Mouse (Mus musculus) embryonic facial prominence, embryonic 11.5 days (tissue): ENCODE measurements at regions not wholly inside any gene's neighbourhood (a gene's known extent, or its start where the extent isn't known, plus 50 kb on each side); places are given as distances from the start of the nearest gene placed in this dataset.

ENCODE experiments used
- ATAC-seq: fragments of 200-750 bp; cut with Nextera tagmentation; replicated peaks from 2 replicates; pipeline ENCODE4 v1.8.0; 2017; ENCODE audit warnings: low read depth; ENCODE audit not compliant: insufficient number of reproducible peaks, low FRiP score, low TSS enrichment
- DNase-seq: peaks from one replicate; pipeline ENCODE4 v3.0.0-alpha.2; 2015; ENCODE audit warnings: low spot score
- H3K27ac ChIP-seq: fragments of 300-500 bp; sonication (generic); replicated peaks from 2 replicates; pipeline ENCODE4 v1.5.1; 2014; ENCODE audit warnings: mild to moderate bottlenecking, low read depth, low read length, control low read depth
- H3K27me3 ChIP-seq: fragments of 300-500 bp; sonication (generic); 2 replicates; pipeline ENCODE4 v1.6.1; 2014; ENCODE audit warnings: mild to moderate bottlenecking, low read length, moderate library complexity, mixed read lengths; ENCODE audit not compliant: control insufficient read depth, insufficient read depth
- H3K36me3 ChIP-seq: fragments of 300-500 bp; sonication (generic); replicated peaks from 2 replicates; pipeline ENCODE4 v1.6.1; 2014; ENCODE audit warnings: low read depth, mild to moderate bottlenecking, low read length, moderate library complexity, mixed read lengths; ENCODE audit not compliant: control insufficient read depth, insufficient read depth
- H3K4me1 ChIP-seq: fragments of 300-500 bp; sonication (generic); 2 replicates; pipeline ENCODE4 v1.6.1; 2014; ENCODE audit warnings: low read length, mixed read lengths; ENCODE audit not compliant: control insufficient read depth, insufficient read depth
- H3K4me2 ChIP-seq: fragments of 300-500 bp; sonication (generic); 2 replicates; pipeline ENCODE4 v1.6.1; 2014; ENCODE audit warnings: low read depth, mild to moderate bottlenecking, control low read depth, low read length, moderate library complexity
- H3K4me3 ChIP-seq: fragments of 300-500 bp; sonication (generic); 2 replicates; pipeline ENCODE4 v1.5.1; 2014; ENCODE audit warnings: low read depth, low read length, control low read depth
- H3K9ac ChIP-seq: fragments of 300-500 bp; sonication (generic); replicated peaks from 2 replicates; pipeline ENCODE4 v1.6.1; 2014; ENCODE audit warnings: mild to moderate bottlenecking, control low read depth, low read length
- H3K9me3 ChIP-seq: fragments of 300-500 bp; sonication (generic); replicated peaks from 2 replicates; pipeline ENCODE4 v1.6.1; 2016; ENCODE audit warnings: mild to moderate bottlenecking, low read length, inconsistent platforms, mixed read lengths; ENCODE audit not compliant: control insufficient read depth
- WGBS: fragments of 180-500 bp; shearing (Covaris S2); extraction: QIAGEN DNeasy Blood & Tissue Kit; methylation state at CpG from one replicate; pipeline ENCODE4 v1.1.7; 2014; 5-methylcytosine and 5-hydroxymethylcytosine counted together

DNA sequence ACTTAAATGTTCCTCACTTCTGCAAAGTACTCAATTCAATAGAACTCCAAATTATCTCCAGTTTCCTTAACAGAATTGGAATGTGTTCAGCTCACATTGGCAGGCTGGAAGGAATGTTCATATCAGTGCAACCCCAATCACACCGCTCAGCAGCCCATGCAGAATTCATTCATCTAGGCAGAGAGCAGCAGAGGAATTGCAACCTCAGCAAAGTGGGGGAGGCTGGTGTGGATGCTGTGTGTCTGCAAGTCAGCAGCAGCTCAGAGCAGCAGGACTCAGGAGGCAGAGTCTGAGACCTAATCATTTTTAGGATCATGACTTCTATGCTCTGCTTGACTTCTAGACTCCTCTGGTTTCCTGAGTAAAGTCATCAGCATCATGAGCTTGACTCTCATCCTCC lies 100.7 kb upstream of the Chrna7 start:
- Histone ChIP-seq H3K9me3 (no peaks in the 10 kb centered on the region), H3K9ac (no peak overlapping the region), H3K27me3 (no peaks in the 10 kb centered on the region), H3K4me2 (no peak overlapping the region), H3K27ac (no peak overlapping the region), H3K4me1 (no peaks in the 10 kb centered on the region), H3K36me3 (no peaks in the 10 kb centered on the region), H3K4me3 (no peak overlapping the region)
- DNase-seq: no peak
- 86% methylated on average over 1 of the region's 1 CpGs for WGBS
- ATAC-seq: no peak

DNA sequence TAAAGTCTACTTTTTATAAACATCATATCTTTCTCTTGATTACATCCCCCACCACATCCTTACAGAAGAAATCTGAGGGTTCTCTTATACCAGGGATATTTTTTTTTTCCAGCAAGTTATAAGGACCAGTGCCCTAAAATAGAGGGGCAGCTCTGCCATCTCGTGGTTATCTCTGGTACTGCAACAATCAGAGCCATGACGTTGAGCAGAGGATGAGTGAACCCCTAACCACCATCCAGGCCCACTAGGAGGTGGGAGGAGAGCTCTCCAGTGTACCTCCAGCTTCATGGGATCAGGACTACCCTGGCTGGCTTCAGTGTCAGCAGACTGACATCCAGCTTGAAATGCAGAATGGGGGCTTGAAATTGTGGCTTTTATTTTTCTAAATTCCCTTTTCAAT lies 107.2 kb upstream of the Chrna7 start:
- no peaks in the 10 kb centered on the region for H3K9me3 ChIP-seq
- H3K4me2 ChIP-seq: no peak overlapping the region
- no peaks in the 10 kb centered on the region for H3K27me3 ChIP-seq
- 0% methylated on average over 2 of the region's 2 CpGs for WGBS
- ATAC-seq (no peak), DNase-seq (peak; percentile 74)
- no peaks in the 10 kb centered on the region for H3K4me1 ChIP-seq
- no peak overlapping the region for H3K27ac ChIP-seq
- H3K36me3 ChIP-seq: no peaks in the 10 kb centered on the region
- no peak overlapping the region for H3K4me3 ChIP-seq
- H3K9ac ChIP-seq: no peak overlapping the region

DNA sequence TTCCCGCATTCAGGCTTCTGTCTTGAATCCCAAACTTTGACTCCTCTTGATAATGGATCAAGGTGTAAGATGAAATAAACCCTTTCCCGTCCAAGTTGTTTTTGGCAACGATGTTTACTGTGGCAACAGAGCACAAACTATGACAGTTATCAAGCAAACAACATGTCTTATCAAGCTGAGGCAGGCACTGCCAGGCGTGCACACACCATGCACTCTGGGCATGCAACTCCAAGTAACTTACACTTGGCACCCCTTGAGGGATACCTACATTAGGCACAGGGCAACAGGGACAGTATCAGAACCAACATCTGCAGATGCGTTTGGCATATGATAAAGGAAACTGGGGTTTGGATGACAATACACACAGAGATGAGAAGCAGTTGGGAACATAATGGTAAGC lies 108.8 kb upstream of the Chrna7 start:
- no peak overlapping the region for H3K9ac ChIP-seq
- ATAC-seq: no peak
- H3K4me1 ChIP-seq: no peaks in the 10 kb centered on the region
- no peak overlapping the region for H3K4me2 ChIP-seq
- DNase-seq: no peak
- 71% methylated on average over 5 of the region's 5 CpGs for WGBS
- H3K4me3 ChIP-seq: no peak overlapping the region
- H3K27ac ChIP-seq: no peak overlapping the region
- no peaks in the 10 kb centered on the region for H3K9me3 ChIP-seq
- H3K27me3 ChIP-seq: no peaks in the 10 kb centered on the region
- no peaks in the 10 kb centered on the region for H3K36me3 ChIP-seq

DNA sequence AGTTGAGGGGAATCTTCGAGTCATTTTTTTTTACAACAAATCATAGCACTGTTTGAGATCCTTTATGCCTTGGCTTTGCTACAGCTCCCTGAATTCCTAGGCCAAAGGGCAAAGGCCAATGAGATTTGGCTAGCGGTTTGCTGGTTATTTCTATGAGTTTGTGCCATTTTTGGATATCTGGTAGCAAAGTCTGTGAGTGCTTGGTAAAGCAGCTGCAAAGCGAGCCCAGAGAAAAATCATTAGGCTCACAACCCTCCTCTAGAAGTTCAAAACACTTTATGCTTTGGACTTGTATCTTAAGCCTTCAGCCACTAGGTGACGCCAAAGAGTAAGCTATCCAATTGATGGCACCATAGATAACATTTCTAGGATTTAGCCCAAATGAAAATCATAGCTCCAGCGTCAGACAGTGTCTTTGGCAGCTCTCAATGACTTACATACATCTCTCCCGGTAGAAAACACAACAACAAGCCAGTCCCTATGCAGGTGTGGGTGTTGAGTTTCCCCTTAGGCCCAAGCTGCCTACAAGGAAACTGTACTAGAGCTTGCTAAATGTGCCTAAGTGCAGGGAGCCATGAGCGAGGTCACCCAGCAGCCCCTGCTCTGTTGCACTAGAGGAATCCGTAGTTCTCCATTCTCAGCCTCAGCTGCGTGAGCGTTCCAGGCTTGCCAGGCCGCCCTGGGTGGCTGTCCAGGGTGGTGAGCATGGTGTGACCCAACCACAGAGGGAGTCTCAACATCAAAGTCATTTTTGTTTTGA lies 109.8 kb upstream of the Chrna7 start:
- Histone ChIP-seq H3K27me3 (no peaks in the 10 kb centered on the region), H3K27ac (no peak overlapping the region), H3K4me3 (no peak overlapping the region), H3K4me1 (no peaks in the 10 kb centered on the region), H3K9me3 (no peaks in the 10 kb centered on the region), H3K36me3 (no peaks in the 10 kb centered on the region), H3K9ac (no peak overlapping the region), H3K4me2 (no peak overlapping the region)
- no peak for ATAC-seq
- DNase-seq: peak; percentile 72
- 35% methylated on average over 11 of the region's 11 CpGs for WGBS

DNA sequence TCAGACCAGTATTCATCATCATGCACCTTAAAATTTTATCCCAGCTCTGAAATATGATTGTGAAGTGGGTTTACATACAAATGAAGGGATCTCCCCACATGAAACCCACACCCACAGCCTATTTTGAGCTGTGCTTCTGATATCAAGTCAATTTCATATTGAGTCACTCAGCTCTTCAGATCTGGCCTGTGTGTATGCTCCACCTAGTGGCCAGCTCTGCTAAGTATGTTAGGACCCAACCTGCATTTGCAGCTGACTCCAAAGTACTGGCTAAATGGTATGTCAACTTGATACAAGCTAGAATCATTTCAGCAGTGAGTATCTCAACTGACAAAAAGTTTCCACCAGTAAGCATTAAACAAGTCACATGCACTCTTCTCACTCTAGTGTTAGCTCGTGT lies 109.4 kb upstream of the Otud7a start:
- H3K4me3 ChIP-seq: no peak overlapping the region
- H3K9ac ChIP-seq: no peak overlapping the region
- no peak overlapping the region for H3K27ac ChIP-seq
- peak; percentile 62 for DNase-seq
- no peaks in the 10 kb centered on the region for H3K4me1 ChIP-seq
- ATAC-seq: no peak
- no peak overlapping the region for H3K4me2 ChIP-seq
- H3K9me3 ChIP-seq: no peaks in the 10 kb centered on the region
- no peaks in the 10 kb centered on the region for H3K27me3 ChIP-seq
- no peaks in the 10 kb centered on the region for H3K36me3 ChIP-seq
- 26% methylated on average over 1 of the region's 1 CpGs for WGBS

DNA sequence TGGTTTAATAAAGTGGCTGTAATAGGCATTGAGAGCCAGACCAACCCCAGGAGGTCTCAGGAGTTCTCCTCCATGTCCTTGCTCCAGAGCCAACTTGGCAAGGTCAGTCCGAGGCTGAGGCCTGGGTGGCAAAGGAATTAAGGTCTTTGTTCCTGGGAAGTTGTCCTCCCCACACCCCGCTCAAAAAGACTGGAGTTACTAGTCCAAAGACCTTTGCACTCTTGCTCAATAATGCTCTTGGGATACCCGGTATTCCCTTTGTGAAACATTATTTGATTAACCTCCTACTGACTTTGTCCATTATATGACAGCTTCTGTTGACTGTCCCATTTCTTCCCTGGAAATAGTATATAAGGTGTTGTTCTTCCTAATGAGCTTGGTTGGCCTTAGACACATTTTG lies 108.5 kb upstream of the Otud7a start:
- Histone ChIP-seq H3K9ac (no peak overlapping the region), H3K4me2 (no peak overlapping the region), H3K27me3 (no peaks in the 10 kb centered on the region), H3K4me3 (no peak overlapping the region), H3K4me1 (no peaks in the 10 kb centered on the region), H3K9me3 (no peaks in the 10 kb centered on the region), H3K36me3 (no peaks in the 10 kb centered on the region), H3K27ac (no peak overlapping the region)
- 64% methylated on average over 3 of the region's 3 CpGs for WGBS
- ATAC-seq (no peak), DNase-seq (no peak)

DNA sequence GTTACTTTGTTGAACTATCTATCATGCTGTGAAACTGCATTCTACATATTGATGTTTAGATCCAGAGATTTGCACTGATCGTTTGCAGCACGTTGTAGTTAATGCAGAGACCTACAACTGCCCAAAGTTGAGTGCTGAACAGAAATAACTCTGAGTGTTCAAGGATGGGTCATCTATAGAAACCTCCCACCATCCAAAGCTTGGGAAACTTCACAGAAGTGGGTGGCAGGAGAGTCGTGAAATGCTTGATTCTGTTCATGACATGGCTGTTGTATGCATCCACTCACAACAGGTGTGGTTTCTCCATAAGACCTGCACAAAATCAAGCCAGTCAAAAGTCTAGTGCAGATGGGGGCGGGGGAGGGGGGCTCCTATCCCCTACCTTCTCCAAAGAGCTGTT lies 102.8 kb upstream of the Otud7a start:
- no peaks in the 10 kb centered on the region for H3K9me3 ChIP-seq
- H3K9ac ChIP-seq: no peak overlapping the region
- WGBS: 64% methylated on average over 4 of the region's 4 CpGs
- no peak overlapping the region for H3K4me2 ChIP-seq
- H3K4me3 ChIP-seq: no peak overlapping the region
- DNase-seq (no peak), ATAC-seq (no peak)
- H3K36me3 ChIP-seq: no peaks in the 10 kb centered on the region
- no peak overlapping the region for H3K27ac ChIP-seq
- H3K4me1 ChIP-seq: no peaks in the 10 kb centered on the region
- no peaks in the 10 kb centered on the region for H3K27me3 ChIP-seq

DNA sequence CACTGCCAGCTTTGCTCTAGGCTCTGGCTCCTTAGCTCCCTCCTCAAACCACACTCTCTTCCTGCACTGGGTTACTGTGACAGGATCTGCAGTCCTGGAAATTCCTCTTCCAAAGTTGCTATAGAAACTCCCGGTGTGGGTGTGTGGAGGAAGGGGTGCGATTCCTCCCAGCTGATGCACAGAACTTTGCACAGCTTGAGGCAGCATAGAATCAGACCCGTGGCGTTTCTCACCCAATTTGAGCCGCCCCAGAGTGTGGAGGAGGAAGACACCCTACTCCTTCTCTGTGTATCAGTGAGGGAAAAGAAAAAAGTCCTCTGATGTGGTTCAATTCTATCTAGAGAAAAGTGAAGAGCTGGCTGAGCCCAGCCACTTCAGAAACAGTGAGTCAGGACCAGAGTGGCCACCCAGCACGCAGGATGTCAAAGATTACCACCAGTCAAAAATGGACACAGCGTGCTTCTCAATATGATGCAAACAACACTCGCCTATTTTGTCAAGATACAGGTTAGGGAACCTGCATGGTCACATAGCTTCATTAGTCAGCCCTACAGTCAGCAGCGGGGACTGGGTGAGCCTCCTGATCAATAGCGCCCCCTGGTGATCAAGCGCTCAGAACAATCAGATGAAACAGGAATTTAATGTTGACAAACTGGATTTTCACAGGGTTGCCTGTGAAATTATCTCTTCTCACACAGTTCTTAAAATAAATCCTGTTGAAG lies 98.7 kb upstream of the Otud7a start:
- no peaks in the 10 kb centered on the region for H3K27me3 ChIP-seq
- no peaks in the 10 kb centered on the region for H3K4me1 ChIP-seq
- H3K4me3 ChIP-seq: no peak overlapping the region
- no peaks in the 10 kb centered on the region for H3K9me3 ChIP-seq
- 33% methylated on average over 11 of the region's 11 CpGs for WGBS
- H3K27ac ChIP-seq: no peak overlapping the region
- no peak overlapping the region for H3K9ac ChIP-seq
- ATAC-seq: no peak
- DNase-seq: peak; percentile 66
- H3K36me3 ChIP-seq: no peaks in the 10 kb centered on the region
- no peak overlapping the region for H3K4me2 ChIP-seq
